Comparison of ENCODE assay signal across 19 mouse cellular contexts in genomic region chr9:58099836-58100565, GRCm38 (mm10). TPM values are rescaled to one million over a fixed set of nuclear protein-coding genes. Genes with fewer than 3 reads are reported as not detected.
DNase-seq lines count a peak whose midpoint lies in the region; ATAC-seq and TF ChIP-seq lines count a peak whose summit lies in the region.
"Had no signal": no experiment of that assay in that cellular context is flagged by ENCODE, and none has a peak within 500 bp of the region (broad histone marks: within the 10 kb centered on the region; RNA-seq: fewer than 3 reads in every experiment).

No protein-coding gene starts in this region.

- peak overlapping the region; percentile 67 for H3K4me3 ChIP-seq in testis, adult 2 months (ENCODE audit: control insufficient read depth, low read depth, low read length)
- no peak overlapping the region for H3K4me3 ChIP-seq in forebrain, embryonic 14.5 days (ENCODE audit: low read depth, low read length)
- no peak overlapping the region for H3K4me3 ChIP-seq in hindbrain, embryonic 10.5 days
- H3K4me3 ChIP-seq: embryonic facial prominence, embryonic 15.5 days; midbrain, embryonic 15.5 days had no signal

- DNase-seq in adrenal gland, postnatal 36 days, result peak; percentile 24 to 51
- no peak for DNase-seq in adrenal gland, postnatal 4 days (ENCODE audit: low spot score in 2 of 2)
- no peak for DNase-seq in testis, postnatal 14 days (ENCODE audit: low spot score)
- peak; percentile 78 for DNase-seq in forebrain, embryonic 14.5 days (ENCODE audit: low spot score)
- DNase-seq in lung, postnatal 14 days, result no peak
- no peak for DNase-seq in hindbrain, embryonic 10.5 days (ENCODE audit: low spot score)
- DNase-seq in thymus, postnatal 4 days, result no peak
- DNase-seq: cerebellum, adult 9-10 months; gastrocnemius, postnatal 14 days; heart, postnatal 14 days; kidney, adult 8-10 months; lung, embryonic 14.5 days; retina, postnatal 1 day had no signal

- no peaks in the 10 kb centered on the region for H3K27me3 ChIP-seq in testis, adult 2 months (ENCODE audit: control insufficient read depth, insufficient read depth, low read length)
- H3K27me3 ChIP-seq in forebrain, embryonic 14.5 days (replicated peaks; ENCODE audit: control insufficient read depth, insufficient read depth, low read length), result no peaks in the 10 kb centered on the region
- H3K27me3 ChIP-seq in hindbrain, embryonic 10.5 days (ENCODE audit: insufficient read depth, poor library complexity, severe bottlenecking), result peaks cover 30% of the 10 kb centered on the region
- H3K27me3 ChIP-seq: embryonic facial prominence, embryonic 15.5 days; midbrain, embryonic 15.5 days had no signal

- no peak overlapping the region for H3K27ac ChIP-seq in testis, adult 2 months (ENCODE audit: control insufficient read depth, insufficient read depth, low read depth, low read length)
- H3K27ac ChIP-seq in forebrain, embryonic 14.5 days (ENCODE audit: low read depth, low read length), result peak overlapping the region; percentile 60
- H3K27ac ChIP-seq in hindbrain, embryonic 10.5 days, result no peak overlapping the region
- H3K27ac ChIP-seq: embryonic facial prominence, embryonic 15.5 days; midbrain, embryonic 15.5 days had no signal

- no peak overlapping the region for H3K9ac ChIP-seq in forebrain, embryonic 14.5 days (ENCODE audit: low read length)
- H3K9ac ChIP-seq: embryonic facial prominence, embryonic 15.5 days; lung, embryonic 14.5 days; midbrain, embryonic 15.5 days had no signal

- peak; percentile 57; the same call in 1 of the 2 replicates for ATAC-seq in forebrain, embryonic 14.5 days
- ATAC-seq: hindbrain, embryonic 16.5 days; midbrain, embryonic 15.5 days had no signal

- TF ChIP-seq CTCF in testis, adult 2 months (IDR thresholded peaks at IDR 0.05; ENCODE audit: control insufficient read depth, insufficient read depth, insufficient replicate concordance, low read depth, low read length), result no peak

- TF ChIP-seq POLR2A in testis, adult 2 months (IDR thresholded peaks at IDR 0.05; ENCODE audit: control insufficient read depth, low read depth, low read length), result no peak

- 82% methylated on average over 5 of the region's 5 CpGs for WGBS in forebrain, embryonic 14.5 days
- WGBS in hindbrain, embryonic 10.5 days, result 81% methylated on average over 5 of the region's 5 CpGs

- H3K4me1 ChIP-seq in testis, adult 2 months (ENCODE audit: control insufficient read depth, insufficient read depth, low read length), result no peaks in the 10 kb centered on the region
- H3K4me1 ChIP-seq in forebrain, embryonic 14.5 days (ENCODE audit: control insufficient read depth, insufficient read depth, low read length), result peaks cover 45% of the 10 kb centered on the region
- H3K4me1 ChIP-seq in hindbrain, embryonic 10.5 days (replicated peaks), result peaks cover 41% of the 10 kb centered on the region

- H3K4me2 ChIP-seq in forebrain, embryonic 14.5 days (ENCODE audit: low read length), result no peak overlapping the region
- H3K4me2 ChIP-seq: embryonic facial prominence, embryonic 15.5 days; liver, embryonic 11.5 days; lung, embryonic 14.5 days; midbrain, embryonic 15.5 days had no signal

- H3K9me3 ChIP-seq in forebrain, embryonic 14.5 days (replicated peaks; ENCODE audit: control insufficient read depth, low read length), result no peaks in the 10 kb centered on the region
- no peaks in the 10 kb centered on the region for H3K9me3 ChIP-seq in hindbrain, embryonic 10.5 days
- H3K9me3 ChIP-seq: embryonic facial prominence, embryonic 15.5 days; midbrain, embryonic 15.5 days had no signal

- H3K36me3 ChIP-seq in testis, adult 2 months (ENCODE audit: control insufficient read depth, insufficient read depth, low read length), result no peaks in the 10 kb centered on the region
- no peaks in the 10 kb centered on the region for H3K36me3 ChIP-seq in forebrain, embryonic 14.5 days (ENCODE audit: control insufficient read depth, insufficient read depth, low read length)
- H3K36me3 ChIP-seq in hindbrain, embryonic 10.5 days, result no peaks in the 10 kb centered on the region
- H3K36me3 ChIP-seq: embryonic facial prominence, embryonic 15.5 days; midbrain, embryonic 15.5 days had no signal

RNA-seq across cellular contexts. Expression of gene Ccdc33, which starts 18.6 kb away (rescaled TPM):
- total RNA-seq in adrenal gland, postnatal 36 days (2021), result under 1 TPM in 1 of 2 experiments, not detected in 1; 0.99 TPM
- total RNA-seq in adrenal gland, postnatal 4 days (2021), result under 1 TPM in 1 of 2 experiments, not detected in 1; 0.87 TPM
- 97.2 and 107 TPM in 2 replicates for polyA plus RNA-seq in testis, adult 2 months (2012; rRNA removed)
- polyA plus RNA-seq in forebrain, embryonic 14.5 days (2014; fragmentation: Nextera tagmentation; extraction: Ambion mirVana), result 0.48 and 1.1 TPM in 2 replicates
- polyA plus RNA-seq in hindbrain, embryonic 10.5 days (2016; fragmentation: Nextera tagmentation; extraction: Ambion mirVana), result 0.90 and 0.99 TPM in 2 replicates
- total RNA-seq: gastrocnemius, postnatal 14 days; megakaryocyte progenitor cell, adult 5-6 weeks had no signal
- polyA plus RNA-seq: liver, embryonic 11.5 days; lung, embryonic 14.5 days had no signal

RNA-seq across cellular contexts. Expression of gene Stra6, which starts 36.4 kb away (rescaled TPM):
- 1 to 10 TPM; 1.2 to 2.1 TPM for total RNA-seq in adrenal gland, postnatal 36 days (2021)
- 1 to 10 TPM in 1 of 2 experiments, under 1 TPM in 1; 0.90 to 2.2 TPM for total RNA-seq in adrenal gland, postnatal 4 days (2021)
- 3.9 and 6.4 TPM in 2 replicates for polyA plus RNA-seq in testis, adult 2 months (2012; rRNA removed)
- polyA plus RNA-seq in forebrain, embryonic 14.5 days (2014; fragmentation: Nextera tagmentation; extraction: Ambion mirVana), result 9.9 and 11.1 TPM in 2 replicates
- 11.2 and 15.8 TPM in 2 replicates for polyA plus RNA-seq in hindbrain, embryonic 10.5 days (2016; fragmentation: Nextera tagmentation; extraction: Ambion mirVana)
- total RNA-seq: megakaryocyte progenitor cell, adult 5-6 weeks had no signal

Comparison
In these comparisons a context has a peak if more than half of its experiments do, and no peak if none do; other contexts are left out.
1. DNase-seq: peak in adrenal gland, postnatal 36 days (2 of 2) and forebrain, embryonic 14.5 days (single experiment); none in adrenal gland, postnatal 4 days (0 of 2), testis, postnatal 14 days (single experiment), lung, postnatal 14 days (single experiment), hindbrain, embryonic 10.5 days (single experiment) and thymus, postnatal 4 days (single experiment).
2. RNA of gene Ccdc33, which starts 18.6 kb away (polyA plus RNA-seq): 97.2 to 107 TPM in testis, adult 2 months; 0.90 to 0.99 TPM in hindbrain, embryonic 10.5 days and 0.48 to 1.1 TPM in forebrain, embryonic 14.5 days; every median in the first group is over 10 times any median in the second.